Mouse (Mus musculus) cerebellum, adult 2 months (tissue): ENCODE measurements around the gene Sik3.

ENCODE experiments used
- CTCF ChIP-seq: fragments of 200-500 bp; IDR thresholded peaks from 2 replicates; pipeline ENCODE4 v1.5.1; 2011; ENCODE audit warnings: low read depth, mild to moderate bottlenecking, control low read depth, low read length, moderate library complexity, borderline replicate concordance; ENCODE audit not compliant: insufficient read depth
- POLR2A ChIP-seq: fragments of 200-500 bp; IDR thresholded peaks from 2 replicates; pipeline ENCODE4 v1.6.1; 2011; ENCODE audit warnings: low read length, control low read depth, borderline replicate concordance; ENCODE audit not compliant: insufficient read depth

GRCm38 (mm10) chr9:46023591-46023990 is 11.0 kb downstream of the Sik3 start:
- no peak for TF ChIP-seq CTCF
- no peak for TF ChIP-seq POLR2A
